Mouse (Mus musculus) monocyte, adult 2 months (primary cell): ENCODE results near the gene Zmiz2.
"Not testable (repeated sequence)": the region's sequence is repeated elsewhere in the genome, so short reads cannot be mapped to it uniquely, and the experiment has no call there.

Source experiments
- DNase-seq, 2 experiments: peaks; one replicate each; pipeline ENCODE4 v3.0.0; 2022; ENCODE audit warnings: low spot score in 2 of 2, low read depth in 1 of 2

Zmiz2 gene

DNA sequence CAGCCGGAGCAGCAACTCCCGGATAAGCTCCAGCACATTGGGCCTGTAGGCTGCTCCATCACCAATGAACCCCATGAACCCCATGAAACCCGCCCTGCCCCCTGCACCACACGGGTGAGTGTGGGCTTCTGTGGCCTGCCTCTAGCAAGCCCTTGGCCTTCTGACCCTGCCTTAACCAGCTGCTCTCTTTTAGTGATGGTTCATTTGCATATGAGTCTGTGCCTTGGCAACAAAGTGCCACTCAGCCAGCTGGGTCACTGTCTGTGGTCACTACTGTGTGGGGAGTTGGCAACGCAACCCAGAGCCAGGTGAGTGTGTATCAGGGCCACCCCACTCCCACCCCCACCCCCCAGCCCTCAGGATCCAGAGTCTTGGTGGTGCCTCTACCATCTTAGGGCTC lies 6.7 kb downstream of the Zmiz2 start:
- no peak for DNase-seq

DNA sequence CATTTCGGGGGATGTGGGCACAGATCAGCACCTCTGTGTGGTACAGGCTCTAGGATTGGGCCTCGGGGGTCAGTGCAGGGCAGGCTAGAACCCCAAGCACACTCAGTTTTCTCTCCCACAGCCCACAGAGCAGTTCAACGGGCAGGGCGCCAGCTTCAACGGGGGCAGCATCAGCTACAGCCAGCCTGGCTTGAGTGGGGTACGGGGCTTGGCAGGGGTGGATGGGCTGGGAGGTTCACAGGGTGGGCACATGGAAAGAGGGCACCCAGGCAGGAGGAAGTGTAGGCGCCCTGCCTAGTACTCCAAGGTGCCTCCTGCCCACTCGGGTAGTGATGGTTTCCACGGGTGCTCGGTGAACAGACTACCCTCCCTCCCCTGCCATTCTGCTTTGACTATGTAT lies 9.3 kb downstream of the Zmiz2 start:
- no peak for DNase-seq

DNA sequence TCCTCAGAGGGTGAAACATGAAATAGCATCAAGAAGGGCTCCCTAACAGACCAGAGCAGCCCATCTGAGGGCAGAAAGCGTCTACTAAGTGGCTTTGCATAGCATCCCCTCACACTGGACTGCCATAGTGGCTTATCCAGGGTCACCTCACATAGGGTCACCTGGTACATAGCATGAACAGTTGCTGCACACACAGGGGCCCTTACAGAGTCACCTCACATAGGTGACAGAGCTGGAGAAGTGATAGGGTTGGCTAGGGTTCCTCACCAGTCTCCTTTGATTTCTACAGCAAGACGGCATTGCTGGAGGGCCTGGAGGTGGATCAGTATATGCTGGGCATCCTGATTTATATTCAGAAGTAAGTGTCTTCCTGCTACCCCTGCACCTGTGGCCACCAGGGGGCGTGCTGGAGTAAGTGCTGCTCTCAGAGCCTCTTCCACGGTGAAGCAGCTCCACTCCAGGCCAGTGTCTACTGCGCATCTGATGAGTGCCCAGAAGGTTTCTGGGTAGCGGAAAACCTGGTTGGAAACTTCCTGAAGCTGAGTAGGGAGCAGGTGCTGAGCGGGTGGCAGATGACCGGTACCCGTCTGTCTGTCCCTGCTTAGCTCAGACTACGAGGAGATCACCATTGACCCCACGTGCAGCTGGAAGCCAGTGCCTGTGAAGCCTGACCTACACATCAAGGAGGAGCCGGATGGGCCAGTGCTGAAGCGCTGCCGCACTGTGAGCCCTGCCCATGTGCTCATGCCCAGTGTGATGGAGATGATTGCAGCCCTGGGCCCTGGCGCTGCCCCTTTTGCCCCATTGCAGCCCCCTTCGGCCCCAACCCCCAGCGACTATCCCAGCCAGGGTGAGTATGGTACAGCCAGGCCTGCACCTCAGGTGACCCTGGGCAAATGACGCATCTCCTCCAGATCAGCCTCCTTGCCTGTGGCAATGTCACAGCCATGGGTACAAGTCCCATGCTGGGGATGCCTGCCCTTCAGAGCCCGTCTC lies 13.9 kb downstream of the Zmiz2 start:
- DNase-seq: peak in 1 of 2 experiments; percentile 68

DNA sequence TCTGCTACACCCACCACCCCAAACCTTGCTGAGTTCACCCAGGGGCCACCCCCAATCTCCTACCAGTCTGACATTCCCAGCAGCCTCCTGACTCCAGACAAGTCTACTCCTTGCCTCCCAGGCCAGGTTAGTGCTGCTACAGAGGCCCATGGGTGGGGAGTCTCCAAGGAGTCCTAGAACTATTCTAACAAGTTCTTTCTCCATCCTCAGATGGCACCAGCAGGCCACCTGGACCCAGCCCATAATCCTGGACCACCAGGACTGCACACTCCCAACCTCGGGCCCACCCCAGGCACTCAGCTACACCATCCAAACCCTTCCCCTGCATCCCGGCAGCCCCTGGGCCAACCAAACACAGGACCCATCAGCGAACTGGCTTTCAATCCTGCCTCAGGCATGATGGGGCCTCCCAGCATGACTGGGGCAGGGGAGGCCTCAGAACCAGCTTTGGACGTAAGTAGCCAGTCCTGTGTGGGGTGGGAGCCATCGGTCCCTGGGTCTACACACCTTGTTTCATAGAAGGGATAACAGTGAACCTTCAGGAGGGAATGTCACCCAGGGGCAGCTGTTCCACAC lies 15.0 kb downstream of the Zmiz2 start:
- DNase-seq: no peak

DNA sequence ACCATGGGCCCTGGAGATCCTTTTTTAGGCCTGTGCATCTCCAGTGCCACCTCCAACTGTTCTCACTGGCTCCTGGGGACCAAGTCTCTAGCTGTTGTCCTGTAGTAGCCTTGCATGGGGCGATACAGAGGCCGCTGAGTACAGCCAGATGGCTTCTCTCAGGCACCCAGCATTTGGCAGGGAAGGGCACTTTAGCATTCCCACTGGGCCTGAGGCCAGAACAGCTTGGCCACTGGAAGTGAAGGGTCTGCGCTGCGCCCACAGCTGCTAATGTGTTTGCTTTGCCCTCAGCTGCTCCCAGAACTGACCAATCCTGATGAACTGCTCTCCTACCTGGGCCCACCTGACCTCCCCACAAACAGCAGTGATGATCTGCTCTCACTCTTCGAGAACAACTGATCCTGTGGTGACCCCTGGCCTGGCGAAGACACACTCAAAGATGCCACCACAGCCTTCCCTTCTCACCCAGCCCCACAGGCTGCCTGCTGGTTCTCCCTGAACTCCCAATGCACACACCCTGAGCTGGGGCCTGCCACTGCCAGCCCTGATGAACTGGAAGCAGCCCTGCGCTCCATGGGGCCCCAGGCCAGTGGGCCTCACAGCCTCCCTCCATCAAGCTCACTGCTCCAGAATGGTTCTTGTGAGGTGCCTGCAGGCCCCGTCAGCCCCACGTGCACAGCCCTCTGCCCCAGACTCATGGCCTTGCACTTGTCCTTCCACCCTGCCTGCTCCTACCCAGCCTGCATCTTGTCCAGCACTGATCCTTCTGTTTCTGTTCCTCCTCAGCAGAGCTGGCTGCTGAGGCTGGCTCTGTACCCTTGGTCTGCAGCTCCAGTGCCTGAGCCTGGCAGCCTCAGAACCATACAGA lies 16.1 kb downstream of the Zmiz2 start:
- no peak for DNase-seq

DNA sequence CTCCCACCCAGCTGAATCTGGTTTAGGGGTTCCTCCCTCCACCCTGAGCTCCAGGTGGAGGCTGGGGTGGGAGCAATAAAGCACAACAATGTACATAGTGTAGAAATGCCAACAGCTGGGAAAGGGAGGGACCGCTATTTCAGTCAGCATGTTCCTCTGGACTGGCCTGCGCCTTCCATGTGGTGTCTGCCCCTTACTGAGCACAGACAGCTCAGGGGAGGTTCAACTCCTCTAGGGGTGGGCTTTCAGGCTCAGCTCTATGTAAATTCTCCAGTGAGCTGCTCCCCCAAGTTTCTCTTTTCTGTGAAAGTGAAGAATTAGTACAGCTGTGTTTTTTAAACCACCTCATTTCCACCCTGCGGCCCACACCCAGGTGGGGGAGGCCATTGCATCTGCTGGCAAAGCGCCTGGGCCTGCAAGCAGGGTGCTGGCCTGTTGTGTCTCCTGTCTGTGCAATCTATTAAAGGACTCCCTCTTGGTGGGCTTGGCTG lies 16.8 kb downstream of the Zmiz2 start:
- DNase-seq: no peak

DNA sequence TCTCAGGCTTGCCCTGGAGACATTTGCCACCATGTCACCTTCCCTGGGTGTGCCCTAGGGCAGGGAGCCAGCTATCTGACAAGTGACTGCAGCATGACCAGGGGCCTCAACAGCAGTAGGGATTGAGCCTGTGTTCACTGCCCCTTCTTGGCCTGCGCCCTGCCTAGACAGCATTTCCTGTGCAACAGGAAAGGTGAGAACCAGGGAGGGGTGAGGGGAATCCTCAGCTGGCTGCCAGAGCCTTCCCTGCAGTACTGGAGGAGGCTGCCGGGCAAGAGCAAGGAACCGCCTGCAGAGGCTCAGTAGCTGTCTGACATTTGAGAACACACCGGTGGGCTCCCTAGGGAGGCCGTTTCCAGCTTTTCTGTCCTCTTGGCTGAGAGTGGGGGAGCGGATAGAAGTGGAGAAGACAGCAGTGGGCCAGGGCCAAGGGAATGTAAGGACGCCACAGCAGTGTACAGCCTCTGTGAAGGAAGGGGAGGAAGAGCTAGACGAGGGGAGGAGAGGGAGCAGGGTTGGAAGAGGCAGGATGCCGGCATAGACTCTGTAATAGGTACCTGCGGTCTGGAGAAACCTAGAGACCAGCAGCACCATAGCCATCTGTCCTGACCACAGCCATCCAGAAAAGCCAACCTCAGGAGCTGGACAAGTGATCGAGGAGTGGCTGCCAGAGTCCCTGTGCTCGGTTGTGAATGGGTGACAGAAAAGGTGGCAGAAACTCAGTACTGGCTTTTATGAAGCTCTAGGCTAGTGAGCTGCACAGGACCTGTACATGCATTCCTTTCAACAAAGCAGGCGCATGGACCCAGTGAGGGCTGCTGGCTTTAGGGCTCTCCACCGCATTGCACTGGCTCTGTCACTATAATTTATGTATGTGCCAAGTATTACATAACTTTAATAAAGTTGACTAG lies 17.6 kb downstream of the Zmiz2 start:
- DNase-seq: no peak

DNA sequence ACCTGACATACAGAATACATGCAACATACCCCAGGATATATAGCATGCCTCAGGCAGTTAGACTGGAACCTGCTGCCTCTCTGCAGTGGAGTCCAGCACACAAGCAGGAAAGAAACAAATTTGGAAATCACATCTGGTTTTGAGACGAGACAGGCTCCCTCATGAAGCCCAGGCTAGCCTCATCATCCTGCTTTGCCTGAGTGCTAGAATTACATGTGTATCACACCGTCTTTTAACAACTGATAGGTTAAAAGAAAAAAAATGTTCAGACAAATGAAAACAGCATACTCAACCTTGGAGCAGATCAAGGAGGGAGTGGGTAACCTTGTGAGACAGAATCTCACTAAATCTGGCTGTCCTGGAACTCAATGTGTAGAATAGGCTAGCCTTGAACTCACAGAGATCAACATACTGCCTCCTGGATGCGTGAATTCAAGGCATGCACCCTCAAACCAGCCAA lies 18.3 kb downstream of the Zmiz2 start:
- no peak for DNase-seq

DNA sequence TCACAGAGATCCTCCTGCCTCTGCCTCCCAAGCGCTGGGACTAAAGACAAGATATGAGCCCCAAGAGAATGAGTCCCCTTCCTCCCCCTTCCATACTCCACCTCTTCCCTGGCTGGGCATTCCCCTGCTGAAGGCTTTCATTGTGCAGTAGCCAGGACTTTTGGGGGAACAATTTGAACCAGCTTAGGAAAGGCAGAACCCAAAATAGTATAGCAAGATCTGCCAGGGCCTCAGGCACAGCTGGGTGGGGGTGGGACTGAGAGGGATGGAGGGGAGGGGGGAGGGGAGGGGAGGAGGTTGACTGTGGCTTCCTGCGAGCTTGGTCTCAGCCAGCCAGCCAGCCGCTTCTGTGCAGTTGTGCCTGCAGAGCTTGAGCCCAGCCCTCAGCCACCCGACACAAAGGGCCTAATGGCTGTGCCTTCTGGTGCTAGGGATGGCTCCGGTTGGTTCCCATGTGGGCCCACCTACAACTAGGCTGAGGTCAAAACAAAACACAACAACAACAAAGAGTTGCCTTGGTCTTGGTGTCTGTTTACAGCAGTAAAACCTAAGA lies 21.3 kb downstream of the Zmiz2 start:
- no peak for DNase-seq

DNA sequence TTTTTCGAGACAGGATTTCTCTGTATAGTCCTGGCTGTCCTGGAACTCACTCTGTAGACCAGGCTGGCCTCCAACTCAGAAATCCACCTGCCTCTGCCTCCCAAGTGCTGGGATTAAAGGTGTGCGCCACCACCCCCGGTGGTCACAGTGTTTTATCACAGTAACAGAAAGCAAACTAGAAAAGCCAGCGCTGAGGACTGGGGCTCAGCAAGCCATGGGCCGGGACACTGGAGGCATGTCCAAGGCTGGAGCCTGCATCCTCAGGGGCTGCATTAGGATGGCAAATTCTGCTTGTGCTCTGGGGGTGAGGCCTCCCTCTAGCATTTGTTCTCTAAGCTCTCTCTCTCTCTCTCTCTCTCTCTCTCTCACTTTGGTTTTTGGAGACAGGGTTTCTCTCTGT lies 21.9 kb downstream of the Zmiz2 start:
- DNase-seq: not testable (repeated sequence)

DNA sequence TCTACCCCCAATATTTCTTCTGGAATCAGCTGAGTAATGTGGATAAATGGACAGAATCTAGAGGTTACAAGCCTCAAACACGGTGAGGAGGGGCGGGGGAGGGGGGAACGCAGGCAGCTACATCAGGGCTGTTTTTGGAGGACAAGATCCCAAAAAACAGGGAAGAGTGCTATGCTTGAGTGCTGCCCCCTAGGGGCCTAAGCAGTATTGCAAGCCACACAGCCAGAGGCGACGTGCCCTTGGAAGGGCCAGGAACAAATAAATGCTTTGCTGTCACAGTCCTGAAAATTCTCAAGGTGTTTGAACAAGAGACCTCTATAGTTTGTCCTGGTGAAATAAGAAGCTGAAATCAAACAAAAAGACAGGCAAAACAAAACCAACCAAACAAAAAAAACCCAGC lies 22.8 kb downstream of the Zmiz2 start:
- DNase-seq: peak in 1 of 2 experiments; percentile 63

DNA sequence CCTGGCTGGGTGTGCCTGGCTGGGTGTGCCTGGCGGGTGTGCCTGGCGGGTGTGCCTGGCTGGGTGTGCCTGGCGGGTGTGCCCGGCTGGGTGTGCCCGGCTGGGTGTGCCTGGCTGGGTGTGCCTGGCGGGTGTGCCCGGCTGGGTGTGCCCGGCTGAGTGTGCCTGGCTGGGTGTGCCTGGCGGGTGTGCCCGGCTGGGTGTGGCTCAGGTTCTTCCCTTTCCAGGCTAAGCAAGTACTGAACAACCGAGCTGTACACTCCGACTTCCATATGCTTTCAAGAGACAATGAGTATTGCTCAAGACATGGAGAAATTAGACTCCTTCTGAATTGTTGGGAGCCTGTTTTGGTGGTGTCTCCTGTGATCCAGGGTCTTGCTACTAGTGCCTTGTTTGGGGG lies 24.4 kb downstream of the Zmiz2 start:
- no peak for DNase-seq

DNA sequence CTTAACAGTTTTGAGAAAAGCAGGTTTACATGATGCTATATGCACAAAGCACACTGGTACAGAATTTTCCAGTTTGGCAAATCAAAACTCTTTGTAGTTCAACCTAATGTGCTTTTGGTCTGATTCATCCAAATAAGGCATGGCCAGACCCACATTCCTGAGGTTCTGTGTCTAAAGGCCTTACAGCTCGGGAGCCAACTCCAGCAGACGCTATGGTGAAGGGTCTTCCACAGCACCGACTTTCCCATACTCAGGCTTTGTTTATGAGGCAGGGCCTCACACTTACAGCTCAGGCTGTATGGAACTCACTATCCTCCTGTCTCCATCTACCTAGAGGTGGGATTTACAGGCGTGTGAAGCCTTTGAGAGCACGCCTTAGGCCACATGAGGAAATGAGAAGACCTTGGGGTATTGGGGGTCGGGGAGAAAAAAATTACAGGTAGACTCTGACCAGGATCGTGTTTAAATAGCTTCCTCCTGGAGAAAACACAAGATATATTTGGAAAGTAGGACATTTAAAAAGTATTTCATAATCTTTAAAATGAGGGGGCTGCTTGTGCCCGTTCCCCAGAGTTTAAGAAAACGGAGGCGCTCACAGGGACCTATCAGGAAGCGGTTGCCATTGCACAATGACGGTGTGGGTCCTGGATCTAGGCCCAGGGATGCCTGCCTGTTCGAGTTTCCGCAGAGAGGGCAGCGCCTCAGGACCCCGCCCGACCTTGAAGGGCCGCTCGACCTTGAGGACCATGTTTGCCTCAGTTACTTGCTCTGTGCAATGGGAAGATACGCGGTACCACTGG lies 26.1 kb downstream of the Zmiz2 start, which contains the start of gene Ppia:
Gene Ppia, plus strand, starts transcription at position 693 of the 800 bp plus-strand sequence.
- DNase-seq: no peak

DNA sequence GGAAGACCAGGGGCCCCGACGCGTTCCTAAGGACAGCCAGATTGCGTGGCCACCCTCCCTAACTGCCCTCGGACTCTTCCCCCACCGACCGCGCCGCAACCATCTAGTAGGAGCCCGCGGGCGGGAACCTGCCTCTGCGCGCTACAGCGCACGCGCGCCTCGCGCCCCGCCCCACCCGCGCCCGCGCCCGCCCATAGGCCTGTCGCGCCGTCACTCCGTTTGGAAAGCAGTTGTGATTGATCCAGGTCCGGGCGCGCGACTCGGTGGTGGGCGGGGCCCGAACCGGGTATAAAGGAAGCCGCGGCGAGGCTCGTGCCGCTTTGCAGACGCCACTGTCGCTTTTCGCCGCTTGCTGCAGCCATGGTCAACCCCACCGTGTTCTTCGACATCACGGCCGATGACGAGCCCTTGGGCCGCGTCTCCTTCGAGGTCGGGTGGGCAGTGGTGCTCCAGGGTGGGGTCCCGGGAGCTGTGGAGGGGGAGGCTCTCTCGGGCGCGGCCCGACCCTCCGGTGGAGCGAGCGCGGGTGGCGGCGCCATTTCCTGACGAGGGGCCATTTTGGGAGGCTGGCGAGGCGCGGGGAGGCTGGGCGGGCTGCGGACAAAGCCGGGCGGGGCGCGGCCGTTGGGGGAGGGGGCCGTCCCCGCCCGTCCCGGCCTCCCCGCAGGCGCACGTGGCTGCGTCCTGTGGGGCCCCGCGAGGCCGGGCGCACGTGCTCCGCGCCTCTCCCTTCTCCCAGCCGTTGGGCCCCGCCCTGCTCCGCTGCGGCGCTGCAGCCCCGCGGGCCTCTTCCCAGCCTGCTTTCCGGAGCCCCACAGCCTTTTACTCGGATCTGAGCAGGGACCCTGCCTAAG lies 26.9 kb downstream of the Zmiz2 start:
- peak; percentile 94 to 99 for DNase-seq

DNA sequence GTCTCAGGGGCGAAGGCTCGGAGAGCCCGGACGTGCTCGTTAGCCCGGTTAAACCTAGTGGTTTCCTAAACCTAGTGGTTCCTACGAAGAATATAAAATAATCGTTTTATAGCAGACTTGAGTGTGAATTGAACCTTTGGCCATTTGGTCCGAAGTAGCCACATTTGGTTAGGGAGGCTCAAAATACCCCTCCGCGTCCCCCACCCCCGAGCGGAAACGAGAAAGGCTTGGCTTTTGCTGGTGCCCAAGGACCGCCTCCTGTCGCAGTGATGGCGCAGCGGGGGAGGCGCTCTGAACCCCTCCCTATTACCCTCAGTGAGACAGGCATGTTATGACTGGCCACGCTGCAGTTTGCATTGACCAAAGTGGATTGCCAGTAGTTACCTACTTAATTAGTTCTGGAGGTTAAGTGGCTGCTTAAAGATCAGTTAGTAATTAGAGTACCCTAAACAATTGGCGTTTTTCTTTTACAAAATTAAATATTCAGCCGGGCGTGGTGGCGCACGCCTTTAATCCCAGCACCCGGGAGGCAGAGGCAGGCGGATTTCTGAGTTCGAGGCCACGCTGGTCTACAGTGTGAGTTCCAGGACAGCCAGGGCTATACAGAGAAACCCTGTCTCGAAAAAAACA lies 27.6 kb downstream of the Zmiz2 start:
- peak; percentile 37 to 72 for DNase-seq

DNA sequence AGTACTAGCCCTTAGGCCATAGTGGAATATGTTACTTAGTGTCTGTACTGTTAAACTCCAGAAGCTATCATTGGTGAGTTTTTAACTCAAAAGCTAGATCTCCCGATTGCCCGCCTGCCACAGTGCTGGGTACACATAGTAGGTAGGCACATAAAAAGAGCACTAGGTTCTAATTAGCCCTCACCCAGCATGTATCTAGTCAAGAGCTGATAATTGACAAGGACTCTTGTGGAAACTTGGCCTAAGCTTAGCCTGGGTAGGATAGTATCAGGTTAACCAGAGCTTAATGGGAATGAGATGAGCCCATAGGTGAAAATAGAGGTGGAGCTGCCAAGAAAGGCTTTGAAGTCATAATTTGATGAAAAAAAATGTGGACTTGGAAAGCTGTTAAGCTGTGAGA lies 28.2 kb downstream of the Zmiz2 start:
- no peak for DNase-seq

DNA sequence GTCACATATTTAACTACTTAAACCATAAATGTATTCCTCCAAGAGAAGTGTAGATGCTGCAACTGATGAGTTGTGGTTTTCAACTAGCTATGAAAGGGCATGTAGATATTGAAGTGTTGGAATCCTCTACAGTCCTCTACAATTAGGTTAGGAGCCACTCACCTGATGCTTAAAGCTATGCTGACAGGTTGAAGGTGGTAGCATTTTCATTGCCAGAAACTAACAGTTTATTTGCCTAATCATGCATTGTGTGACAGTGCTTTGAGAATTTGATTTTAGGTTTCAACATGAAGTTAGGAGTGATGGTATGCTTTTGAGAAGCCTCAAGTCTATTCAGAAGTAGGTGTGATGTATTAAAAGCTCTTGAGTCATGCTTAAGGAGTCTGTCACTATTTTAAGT lies 28.6 kb downstream of the Zmiz2 start:
- DNase-seq: no peak

DNA sequence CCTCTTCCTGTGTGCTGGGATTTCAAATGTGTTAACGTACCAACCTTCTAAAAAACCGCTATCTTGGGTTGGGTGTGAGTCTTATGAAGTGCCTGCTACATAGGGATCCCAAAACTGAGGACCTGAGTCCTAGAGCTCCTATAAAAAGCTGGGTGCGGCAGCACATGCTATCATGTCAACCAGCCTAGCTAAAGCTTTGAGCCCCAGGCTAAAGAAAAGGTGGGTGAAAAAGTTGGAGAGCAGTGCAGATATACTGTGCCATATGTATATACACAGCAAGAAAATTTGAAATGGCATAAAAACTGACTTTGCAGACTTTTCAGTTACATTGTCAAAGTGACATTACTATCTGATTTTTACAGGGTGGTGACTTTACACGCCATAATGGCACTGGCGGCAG lies 29.9 kb downstream of the Zmiz2 start:
- DNase-seq: no peak
